Mouse (Mus musculus) cerebellum, adult 2 months (tissue): ENCODE measurements at regions not wholly inside any gene's neighbourhood (a gene's known extent, or its start where the extent isn't known, plus 50 kb on each side); places are given as distances from the start of the nearest gene placed in this dataset.

Source experiments
- CTCF ChIP-seq: fragments of 200-500 bp; IDR thresholded peaks from 2 replicates; pipeline ENCODE4 v1.5.1; 2011; ENCODE audit warnings: low read depth, mild to moderate bottlenecking, control low read depth, low read length, moderate library complexity, borderline replicate concordance; ENCODE audit not compliant: insufficient read depth
- POLR2A ChIP-seq: fragments of 200-500 bp; IDR thresholded peaks from 2 replicates; pipeline ENCODE4 v1.6.1; 2011; ENCODE audit warnings: low read length, control low read depth, borderline replicate concordance; ENCODE audit not compliant: insufficient read depth

DNA sequence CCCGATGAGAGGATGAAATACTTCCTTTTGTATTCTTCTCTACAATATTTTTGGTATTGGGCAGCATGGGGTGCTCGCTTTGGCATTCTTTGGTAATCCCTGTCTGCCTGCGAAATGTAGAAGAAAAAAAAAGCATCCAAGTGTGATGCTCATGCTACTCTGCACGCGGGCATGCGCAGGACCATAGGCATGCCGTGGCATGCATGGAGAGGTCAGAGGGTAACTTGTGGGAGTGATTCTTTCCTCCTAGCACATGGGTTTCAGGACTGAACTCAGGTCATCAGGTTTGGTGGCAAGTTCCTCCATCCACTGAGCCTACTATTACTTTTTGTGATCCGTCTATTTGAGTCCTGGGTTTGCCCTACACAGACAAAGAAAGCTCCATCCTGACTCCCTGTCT is 74.3 kb downstream of the Gm525 start:
- TF ChIP-seq POLR2A (no peak), CTCF (no peak)
